Mouse (Mus musculus) liver, embryonic 11.5 days (tissue): ENCODE results near the gene Tmem220. TPM values are rescaled to one million over a fixed set of nuclear protein-coding genes. Genes with fewer than 3 reads are reported as not detected.

Source experiments
- ATAC-seq: fragments of 200-750 bp; cut with Nextera tagmentation; replicated peaks from 2 replicates; pipeline ENCODE4 v1.8.0; 2017; ENCODE audit warnings: moderate number of reproducible peaks, mild to moderate bottlenecking, moderate TSS enrichment, moderate library complexity; ENCODE audit not compliant: low FRiP score
- DNase-seq: peaks from one replicate; pipeline ENCODE4 v3.0.0-alpha.2; 2017; ENCODE audit warnings: low spot score
- H3K27ac ChIP-seq: fragments of 300-500 bp; sonication (generic); 2 replicates; pipeline ENCODE4 v1.5.1; 2014; ENCODE audit warnings: mild to moderate bottlenecking, low read depth, low read length, control low read depth
- H3K27me3 ChIP-seq: fragments of 300-500 bp; sonication (generic); replicated peaks from 2 replicates; pipeline ENCODE4 v1.6.1; 2014; ENCODE audit warnings: low read length, mixed read lengths; ENCODE audit not compliant: control insufficient read depth, insufficient read depth
- H3K36me3 ChIP-seq: fragments of 300-500 bp; sonication (generic); 2 replicates; pipeline ENCODE4 v1.6.1; 2014; ENCODE audit warnings: mild to moderate bottlenecking, low read length, moderate library complexity, mixed read lengths; ENCODE audit not compliant: control insufficient read depth, insufficient read depth
- H3K4me1 ChIP-seq: fragments of 300-500 bp; sonication (generic); replicated peaks from 2 replicates; pipeline ENCODE4 v1.6.1; 2014; ENCODE audit warnings: low read length, mixed read lengths; ENCODE audit not compliant: control insufficient read depth, insufficient read depth
- H3K4me2 ChIP-seq: fragments of 300-500 bp; sonication (generic); 2 replicates; pipeline ENCODE4 v1.6.1; 2014; ENCODE audit warnings: mild to moderate bottlenecking, control low read depth, moderate library complexity
- H3K4me3 ChIP-seq: fragments of 300-500 bp; sonication (generic); 2 replicates; pipeline ENCODE4 v1.5.1; 2014; ENCODE audit warnings: low read depth, low read length, control low read depth
- H3K9ac ChIP-seq: fragments of 300-500 bp; sonication (generic); 2 replicates; pipeline ENCODE4 v1.6.1; 2014; ENCODE audit warnings: low read depth, low read length, control low read depth
- H3K9me3 ChIP-seq: fragments of 300-500 bp; sonication (generic); 2 replicates; pipeline ENCODE4 v1.6.1; 2016; ENCODE audit warnings: low read length, inconsistent platforms, mixed read lengths; ENCODE audit not compliant: control insufficient read depth
- WGBS: fragments of 180-500 bp; shearing (Covaris S2); extraction: QIAGEN DNeasy Blood & Tissue Kit; methylation state at CpG from one replicate; pipeline ENCODE4 v1.1.7; 2014; 5-methylcytosine and 5-hydroxymethylcytosine counted together
- polyA plus RNA-seq: library from polyadenylated mRNA; unstranded; fragments of >200 nt; fragmentation: Nextera tagmentation; extraction: Ambion mirVana; gene quantifications from 2 replicates; pipeline ENCODE4 v1.2.1, GENCODE M21; 2014

Gene Tmem220
- polyA plus RNA-seq, 1 experiment from 2014 or later: 1.9 TPM

GRCm38 (mm10) chr11:67067741-67068140 is 42.8 kb downstream of the Tmem220 start:
- Histone ChIP-seq H3K27ac (no peak overlapping the region), H3K9ac (no peak overlapping the region), H3K4me2 (no peak overlapping the region), H3K4me3 (no peak overlapping the region), H3K36me3 (peaks cover 12% of the 10 kb centered on the region; the same call in 1 of the 2 replicates), H3K9me3 (no peaks in the 10 kb centered on the region), H3K27me3 (no peaks in the 10 kb centered on the region), H3K4me1 (no peaks in the 10 kb centered on the region)
- WGBS: 82% methylated on average over 3 of the region's 3 CpGs
- ATAC-seq (no peak), DNase-seq (no peak)

GRCm38 (mm10) chr11:67072615-67073130 is 47.7 kb downstream of the Tmem220 start:
- ATAC-seq: no peak
- WGBS: 72% methylated on average over 15 of the region's 15 CpGs
- Histone ChIP-seq H3K9ac (no peak overlapping the region), H3K36me3 (no peaks in the 10 kb centered on the region; the same call in 1 of the 2 replicates), H3K4me2 (no peak overlapping the region), H3K27ac (no peak overlapping the region), H3K27me3 (no peaks in the 10 kb centered on the region), H3K4me3 (no peak overlapping the region), H3K9me3 (no peaks in the 10 kb centered on the region), H3K4me1 (no peaks in the 10 kb centered on the region)
- no peak for DNase-seq

GRCm38 (mm10) chr11:67075036-67075435 is 50.1 kb downstream of the Tmem220 start:
- Histone ChIP-seq H3K9ac (no peak overlapping the region), H3K9me3 (no peaks in the 10 kb centered on the region), H3K4me1 (no peaks in the 10 kb centered on the region), H3K27me3 (no peaks in the 10 kb centered on the region), H3K36me3 (no peaks in the 10 kb centered on the region), H3K27ac (no peak overlapping the region), H3K4me2 (no peak overlapping the region), H3K4me3 (no peak overlapping the region)
- no peak for DNase-seq
- ATAC-seq: no peak
- 62% methylated on average over 3 of the region's 3 CpGs for WGBS

GRCm38 (mm10) chr11:67076781-67077180 is 51.8 kb downstream of the Tmem220 start:
- Histone ChIP-seq H3K4me3 (no peak overlapping the region), H3K27ac (no peak overlapping the region), H3K4me1 (no peaks in the 10 kb centered on the region), H3K9ac (no peak overlapping the region), H3K27me3 (no peaks in the 10 kb centered on the region), H3K36me3 (no peaks in the 10 kb centered on the region), H3K9me3 (no peaks in the 10 kb centered on the region), H3K4me2 (no peak overlapping the region)
- no peak for DNase-seq
- 77% methylated on average over 5 of the region's 5 CpGs for WGBS
- ATAC-seq: no peak

GRCm38 (mm10) chr11:67077435-67077834 is 52.5 kb downstream of the Tmem220 start:
- no peak overlapping the region for H3K4me2 ChIP-seq
- WGBS: 36% methylated on average over 3 of the region's 3 CpGs
- DNase-seq (no peak), ATAC-seq (no peak)
- no peaks in the 10 kb centered on the region for H3K9me3 ChIP-seq
- no peaks in the 10 kb centered on the region for H3K36me3 ChIP-seq
- H3K9ac ChIP-seq: no peak overlapping the region
- H3K27me3 ChIP-seq: no peaks in the 10 kb centered on the region
- no peak overlapping the region for H3K4me3 ChIP-seq
- no peaks in the 10 kb centered on the region for H3K4me1 ChIP-seq
- H3K27ac ChIP-seq: no peak overlapping the region

- Histone ChIP-seq H3K9me3 (no peaks in the 10 kb centered on the region), H3K4me2 (no peak within 1 kb of the TSS), H3K9ac (no peak within 1 kb of the TSS), H3K36me3 (no peaks in the 10 kb centered on the region), H3K27ac (no peak within 1 kb of the TSS), H3K27me3 (peaks cover 4% of the 10 kb centered on the region), H3K4me1 (no peaks in the 10 kb centered on the region), H3K4me3 (no peak within 1 kb of the TSS)
- 90% methylated on average over 5 of the region's 5 CpGs for WGBS
- ATAC-seq (no peak), DNase-seq (no peak)
Observed at GRCm38 (mm10) chr11:67078000-67078399, 53.0 kb downstream of the Tmem220 start, which contains the start of gene Myh3. TSS of gene Myh3 (plus strand) at chr11:67078300.

GRCm38 (mm10) chr11:67078888-67079287 is 53.9 kb downstream of the Tmem220 start:
- WGBS: 89% methylated on average over 6 of the region's 6 CpGs
- DNase-seq (no peak), ATAC-seq (no peak)
- no peak overlapping the region for H3K4me2 ChIP-seq
- H3K4me1 ChIP-seq: no peaks in the 10 kb centered on the region
- H3K27ac ChIP-seq: no peak overlapping the region
- H3K4me3 ChIP-seq: no peak overlapping the region
- no peaks in the 10 kb centered on the region for H3K36me3 ChIP-seq
- H3K9ac ChIP-seq: no peak overlapping the region
- no peaks in the 10 kb centered on the region for H3K9me3 ChIP-seq
- peaks cover 13% of the 10 kb centered on the region for H3K27me3 ChIP-seq

- Histone ChIP-seq H3K27ac (no peak overlapping the region), H3K4me2 (no peak overlapping the region), H3K9me3 (no peaks in the 10 kb centered on the region), H3K4me1 (no peaks in the 10 kb centered on the region), H3K36me3 (no peaks in the 10 kb centered on the region), H3K27me3 (peaks cover 21% of the 10 kb centered on the region), H3K9ac (no peak overlapping the region), H3K4me3 (no peak overlapping the region)
- 70% methylated on average over 11 of the region's 11 CpGs for WGBS
- DNase-seq: no peak
- ATAC-seq: no peak
Observed at GRCm38 (mm10) chr11:67079740-67080139, 54.8 kb downstream of the Tmem220 start.

- H3K4me1 ChIP-seq: no peaks in the 10 kb centered on the region
- no peaks in the 10 kb centered on the region for H3K36me3 ChIP-seq
- no peak overlapping the region for H3K4me3 ChIP-seq
- no peak overlapping the region for H3K4me2 ChIP-seq
- no peak overlapping the region for H3K27ac ChIP-seq
- no peak for DNase-seq
- WGBS: 3% methylated on average over 3 of the region's 3 CpGs
- H3K9ac ChIP-seq: no peak overlapping the region
- peaks cover 24% of the 10 kb centered on the region for H3K27me3 ChIP-seq
- no peaks in the 10 kb centered on the region for H3K9me3 ChIP-seq
- peak; percentile 31; the same call in 1 of the 2 replicates for ATAC-seq
Observed at GRCm38 (mm10) chr11:67080168-67080567, 55.2 kb downstream of the Tmem220 start.
